Mouse (Mus musculus): Measurements from ENCODE around the gene Utp3.

GRCm38 (mm10) chr5:88564501-88565147, 10.4 kb downstream of the Utp3 start, which contains the start of gene Rufy3:
- 0 out of 2 replicates have a peak, but pooled peaks have one; percentile 46 for TF ChIP-seq CHD2 (IDR thresholded peaks at IDR 0.05; ENCODE audit: low read length)
- TF ChIP-seq MAFK (IDR thresholded peaks at IDR 0.05; ENCODE audit: insufficient replicate concordance, low read length): no peak
- 0 out of 2 replicates have a peak, but pooled peaks have one; percentile 28 for TF ChIP-seq MAX (IDR thresholded peaks at IDR 0.05; ENCODE audit: low read length)
- TF ChIP-seq CTCF (conservative IDR thresholded peaks at IDR 0.05 in 1 of 2, IDR thresholded peaks at IDR 0.05 in 1 of 2; ENCODE audit: low read depth in 2 of 2, low read length in 2 of 2): peak in 1 of 2 experiments; percentile 59; a peak in 2 of 4 replicates
- TF ChIP-seq POLR2A (IDR thresholded peaks at IDR 0.05; ENCODE audit: low read depth, low read length): peak; percentile 62
- peak; percentile 42; the same call in 1 of the 2 replicates for TF ChIP-seq ELF1 (IDR thresholded peaks at IDR 0.05; ENCODE audit: low read depth, low read length)
- no peak for TF ChIP-seq E2F4 (IDR thresholded peaks at IDR 0.05; ENCODE audit: insufficient replicate concordance, low read depth, low read length)
- TF ChIP-seq BHLHE40 (IDR thresholded peaks at IDR 0.05; ENCODE audit: low read depth, low read length): peak; percentile 30; the same call in 1 of the 2 replicates
- TF ChIP-seq RAD21 (IDR thresholded peaks at IDR 0.05; ENCODE audit: low read depth, low read length): no peak; the same call in none of the 2 replicates
